ENCODE assay signal across 30 mouse cellular contexts in genomic region chr12:86116295-86116835, GRCm38 (mm10). TPM values are rescaled to one million over a fixed set of nuclear protein-coding genes. Genes with fewer than 3 reads are reported as not detected.
DNase-seq lines count a peak whose midpoint lies in the region; ATAC-seq lines count a peak whose summit lies in the region.
"Had no signal": no experiment of that assay in that cellular context is flagged by ENCODE, and none has a peak within 500 bp of the region (broad histone marks: within the 10 kb centered on the region; RNA-seq: fewer than 3 reads in every experiment).

No protein-coding gene starts in this region.

- no peak overlapping the region for H3K9ac ChIP-seq in hindbrain, embryonic 13.5 days
- H3K9ac ChIP-seq in hindbrain, embryonic 12.5 days, result no peak overlapping the region
- H3K9ac ChIP-seq in midbrain, embryonic 15.5 days, result 0 out of 2 replicates have a peak overlapping the region, but pooled peaks have one; percentile 12
- H3K9ac ChIP-seq in midbrain, embryonic 13.5 days (replicated peaks), result no peak overlapping the region
- H3K9ac ChIP-seq in hindbrain, embryonic 16.5 days (ENCODE audit: low read depth, low read length), result no peak overlapping the region
- H3K9ac ChIP-seq: embryonic facial prominence, embryonic 13.5 days; heart, embryonic 13.5 days; limb, embryonic 15.5 days; liver, embryonic 13.5 days; neural tube, embryonic 15.5 days had no signal

- H3K9me3 ChIP-seq in hindbrain, embryonic 13.5 days, result no peaks in the 10 kb centered on the region
- no peaks in the 10 kb centered on the region for H3K9me3 ChIP-seq in hindbrain, embryonic 12.5 days (replicated peaks)
- H3K9me3 ChIP-seq in midbrain, embryonic 15.5 days, result no peaks in the 10 kb centered on the region
- no peaks in the 10 kb centered on the region for H3K9me3 ChIP-seq in midbrain, embryonic 13.5 days
- H3K9me3 ChIP-seq in hindbrain, embryonic 16.5 days (ENCODE audit: control insufficient read depth, low read length), result no peaks in the 10 kb centered on the region
- H3K9me3 ChIP-seq: embryonic facial prominence, embryonic 13.5 days; heart, embryonic 13.5 days; limb, embryonic 10.5 days; limb, embryonic 15.5 days; liver, embryonic 13.5 days; neural tube, embryonic 15.5 days had no signal

- no peak overlapping the region for H3K4me3 ChIP-seq in hindbrain, embryonic 13.5 days
- no peak overlapping the region for H3K4me3 ChIP-seq in hindbrain, embryonic 12.5 days
- H3K4me3 ChIP-seq in midbrain, embryonic 15.5 days, result no peak overlapping the region
- no peak overlapping the region for H3K4me3 ChIP-seq in midbrain, embryonic 13.5 days (replicated peaks)
- no peak overlapping the region for H3K4me3 ChIP-seq in hindbrain, embryonic 16.5 days (ENCODE audit: low read length)
- H3K4me3 ChIP-seq: embryonic facial prominence, embryonic 13.5 days; erythroblast, embryonic 14.5 days; heart, embryonic 13.5 days; limb, embryonic 10.5 days; limb, embryonic 15.5 days; liver, embryonic 13.5 days; megakaryocyte, embryonic 14.5 days; neural tube, embryonic 15.5 days had no signal

- no peaks in the 10 kb centered on the region for H3K27me3 ChIP-seq in hindbrain, embryonic 13.5 days
- H3K27me3 ChIP-seq in hindbrain, embryonic 12.5 days, result no peaks in the 10 kb centered on the region
- no peaks in the 10 kb centered on the region for H3K27me3 ChIP-seq in midbrain, embryonic 15.5 days (replicated peaks)
- H3K27me3 ChIP-seq in midbrain, embryonic 13.5 days, result no peaks in the 10 kb centered on the region
- no peaks in the 10 kb centered on the region for H3K27me3 ChIP-seq in hindbrain, embryonic 16.5 days (replicated peaks; ENCODE audit: control insufficient read depth, insufficient read depth, low read length)
- H3K27me3 ChIP-seq: embryonic facial prominence, embryonic 13.5 days; heart, embryonic 13.5 days; limb, embryonic 15.5 days; liver, embryonic 13.5 days; neural tube, embryonic 15.5 days had no signal

- peaks cover 14% of the 10 kb centered on the region for H3K4me1 ChIP-seq in hindbrain, embryonic 13.5 days (replicated peaks)
- peaks cover 7% of the 10 kb centered on the region for H3K4me1 ChIP-seq in hindbrain, embryonic 12.5 days
- H3K4me1 ChIP-seq in midbrain, embryonic 15.5 days, result peaks cover 8% of the 10 kb centered on the region; the same call in 1 of the 2 replicates
- H3K4me1 ChIP-seq in midbrain, embryonic 13.5 days (replicated peaks), result no peaks in the 10 kb centered on the region
- H3K4me1 ChIP-seq in hindbrain, embryonic 16.5 days (ENCODE audit: control insufficient read depth, insufficient read depth, low read depth, low read length), result no peaks in the 10 kb centered on the region
- H3K4me1 ChIP-seq: embryonic facial prominence, embryonic 13.5 days; heart, embryonic 13.5 days; limb, embryonic 15.5 days; liver, embryonic 13.5 days; megakaryocyte, embryonic 14.5 days had no signal

- peak overlapping the region; percentile 64 for H3K27ac ChIP-seq in hindbrain, embryonic 13.5 days
- H3K27ac ChIP-seq in hindbrain, embryonic 12.5 days, result no peak overlapping the region; the same call in 1 of the 2 replicates
- H3K27ac ChIP-seq in midbrain, embryonic 15.5 days, result no peak overlapping the region
- H3K27ac ChIP-seq in midbrain, embryonic 13.5 days, result no peak overlapping the region
- peak overlapping the region; percentile 7; the same call in 1 of the 2 replicates for H3K27ac ChIP-seq in hindbrain, embryonic 16.5 days (ENCODE audit: low read depth, low read length)
- H3K27ac ChIP-seq: embryonic facial prominence, embryonic 13.5 days; heart, embryonic 13.5 days; kidney, postnatal 0 days; limb, embryonic 10.5 days; limb, embryonic 15.5 days; liver, embryonic 13.5 days; neural tube, embryonic 15.5 days had no signal

- WGBS in hindbrain, embryonic 13.5 days, result 74% methylated on average over 15 of the region's 15 CpGs
- WGBS in hindbrain, embryonic 12.5 days, result 90% methylated on average over 15 of the region's 15 CpGs
- 76% methylated on average over 15 of the region's 15 CpGs for WGBS in midbrain, embryonic 15.5 days
- WGBS in midbrain, embryonic 13.5 days, result 80% methylated on average over 15 of the region's 15 CpGs
- WGBS in hindbrain, embryonic 16.5 days, result 60% methylated on average over 15 of the region's 15 CpGs

- H3K36me3 ChIP-seq in hindbrain, embryonic 13.5 days, result peaks cover 5% of the 10 kb centered on the region; the same call in 1 of the 2 replicates
- H3K36me3 ChIP-seq in hindbrain, embryonic 12.5 days, result peaks cover 3% of the 10 kb centered on the region
- no peaks in the 10 kb centered on the region for H3K36me3 ChIP-seq in midbrain, embryonic 15.5 days (replicated peaks)
- H3K36me3 ChIP-seq in midbrain, embryonic 13.5 days, result peaks cover 16% of the 10 kb centered on the region; the same call in 1 of the 2 replicates
- no peaks in the 10 kb centered on the region for H3K36me3 ChIP-seq in hindbrain, embryonic 16.5 days (ENCODE audit: control insufficient read depth, insufficient read depth, low read length)
- H3K36me3 ChIP-seq: liver, embryonic 13.5 days; neural tube, embryonic 15.5 days had no signal

- intact Hi-C loops in heart, postnatal 10 days (cut with DNase I), result no loop called here

- DNase-seq in cerebellum, postnatal 14 days, result peak; percentile 71
- no peak for DNase-seq in cerebellum, adult 9-11 months
- DNase-seq in heart, postnatal 10 days, result no peak
- DNase-seq: adrenal gland, postnatal 25 days; embryo, embryonic 11 days; gastrocnemius, postnatal 10 days; heart, postnatal 14 days; kidney, adult 8-10 months; kidney, postnatal 4 days; liver, embryonic 13.5 days; lung, adult 18-20 months; lung, postnatal 4 days; right cerebral cortex, adult 18-20 months; spleen, adult 18-20 months; thymus, postnatal 25 days had no signal

- H3K4me2 ChIP-seq in hindbrain, embryonic 13.5 days, result no peak overlapping the region
- no peak overlapping the region for H3K4me2 ChIP-seq in hindbrain, embryonic 12.5 days (replicated peaks)
- no peak overlapping the region for H3K4me2 ChIP-seq in midbrain, embryonic 15.5 days
- H3K4me2 ChIP-seq in midbrain, embryonic 13.5 days (replicated peaks), result no peak overlapping the region
- H3K4me2 ChIP-seq in hindbrain, embryonic 16.5 days (ENCODE audit: low read length), result no peak overlapping the region
- H3K4me2 ChIP-seq: embryonic facial prominence, embryonic 13.5 days; heart, embryonic 13.5 days; limb, embryonic 15.5 days; liver, embryonic 13.5 days; neural tube, embryonic 15.5 days had no signal

- ATAC-seq in hindbrain, embryonic 13.5 days (ENCODE audit: low FRiP score), result no peak
- no peak for ATAC-seq in hindbrain, embryonic 12.5 days (ENCODE audit: low FRiP score)
- ATAC-seq in midbrain, embryonic 15.5 days (replicated peaks), result 0 out of 2 replicates have a peak, but pooled peaks have one; percentile 30
- ATAC-seq in midbrain, embryonic 13.5 days, result no peak
- peak; percentile 37; the same call in 1 of the 2 replicates for ATAC-seq in hindbrain, embryonic 16.5 days
- ATAC-seq: intestine, embryonic 16.5 days; lung, postnatal 0 days had no signal

RNA-seq across cellular contexts. Expression of gene Ift43, which starts 34.0 kb away (rescaled TPM):
- polyA plus RNA-seq in hindbrain, embryonic 13.5 days (2015; fragmentation: Nextera tagmentation; extraction: Ambion mirVana), result 67.9 and 72.9 TPM in 2 replicates
- 83.4 and 90.1 TPM in 2 replicates for polyA plus RNA-seq in hindbrain, embryonic 12.5 days (2016; fragmentation: Nextera tagmentation; extraction: Ambion mirVana)
- 47.3 and 47.9 TPM in 2 replicates for polyA plus RNA-seq in midbrain, embryonic 15.5 days (2015; fragmentation: Nextera tagmentation; extraction: Ambion mirVana)
- 74.9 and 80.2 TPM in 2 replicates for polyA plus RNA-seq in midbrain, embryonic 13.5 days (2015; fragmentation: Nextera tagmentation; extraction: Ambion mirVana)
- 43.0 and 43.3 TPM in 2 replicates for polyA plus RNA-seq in hindbrain, embryonic 16.5 days (2015; fragmentation: Nextera tagmentation; extraction: Ambion mirVana)
- 10 to 100 TPM; 30.2 to 34.0 TPM for total RNA-seq in heart, postnatal 10 days (2021)
- polyA plus RNA-seq: erythroblast, embryonic 14.5 days had no signal

RNA-seq across cellular contexts. Expression of gene Tgfb3, which starts 37.5 kb away (rescaled TPM):
- 5.4 and 6.1 TPM in 2 replicates for polyA plus RNA-seq in hindbrain, embryonic 13.5 days (2015; fragmentation: Nextera tagmentation; extraction: Ambion mirVana)
- polyA plus RNA-seq in hindbrain, embryonic 12.5 days (2016; fragmentation: Nextera tagmentation; extraction: Ambion mirVana), result 19.9 and 24.6 TPM in 2 replicates
- 3.5 and 4.7 TPM in 2 replicates for polyA plus RNA-seq in midbrain, embryonic 15.5 days (2015; fragmentation: Nextera tagmentation; extraction: Ambion mirVana)
- polyA plus RNA-seq in midbrain, embryonic 13.5 days (2015; fragmentation: Nextera tagmentation; extraction: Ambion mirVana), result 2.7 and 3.4 TPM in 2 replicates
- polyA plus RNA-seq in hindbrain, embryonic 16.5 days (2015; fragmentation: Nextera tagmentation; extraction: Ambion mirVana), result 5.1 and 7.6 TPM in 2 replicates
- total RNA-seq in heart, postnatal 10 days (2021), result 10 to 100 TPM; 19.8 to 20.7 TPM
- polyA plus RNA-seq: erythroblast, embryonic 14.5 days had no signal

Comparison
In these comparisons a context has a peak if more than half of its experiments do, and no peak if none do; other contexts are left out.
1. DNase-seq: peak in cerebellum, postnatal 14 days (2 of 2); none in cerebellum, adult 9-11 months (single experiment) and heart, postnatal 10 days (0 of 2).
2. ATAC-seq: peak in midbrain, embryonic 15.5 days (single experiment) and hindbrain, embryonic 16.5 days (single experiment); none in hindbrain, embryonic 13.5 days (single experiment), hindbrain, embryonic 12.5 days (single experiment) and midbrain, embryonic 13.5 days (single experiment).
3. H3K27ac ChIP-seq: peak in hindbrain, embryonic 13.5 days (single experiment) and hindbrain, embryonic 16.5 days (single experiment); none in hindbrain, embryonic 12.5 days (single experiment), midbrain, embryonic 15.5 days (single experiment) and midbrain, embryonic 13.5 days (single experiment).